Mouse (Mus musculus): ENCODE data around the gene Col28a1. TPM values are rescaled to one million over a fixed set of nuclear protein-coding genes. Genes with fewer than 3 reads are reported as not detected.

Gene Col28a1
- polyA plus RNA-seq, 1 experiment from 2014 or later = 1.4 TPM

DNA sequence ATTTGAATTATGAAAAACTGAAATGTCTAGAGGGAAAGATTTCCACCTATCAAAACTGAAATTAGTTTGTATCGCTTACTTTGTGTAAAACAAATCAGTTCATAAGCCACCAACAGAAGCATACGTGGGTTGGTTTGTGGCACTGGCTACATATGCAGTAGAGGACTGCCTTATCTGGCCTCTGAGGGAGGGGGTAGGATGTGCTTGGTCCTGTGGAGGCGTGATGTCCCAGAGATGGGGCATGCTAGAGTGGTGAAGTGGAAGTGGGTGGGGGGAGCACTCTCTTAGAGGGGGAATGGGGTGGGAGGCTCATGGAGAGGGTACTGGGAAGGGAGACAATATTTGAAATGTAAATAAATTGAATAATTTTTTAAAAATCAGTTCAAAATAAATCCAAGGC is 2.5 kb downstream of the Col28a1 start:
- DNase-seq (ENCODE audit: low spot score) (no peak), ATAC-seq (ENCODE audit: low FRiP score, low TSS enrichment) (no peak)
- Histone ChIP-seq H3K9me3 (ENCODE audit: control insufficient read depth, low read length) (no peaks in the 10 kb centered on the region), H3K4me2 (replicated peaks; ENCODE audit: low read depth) (no peak overlapping the region), H3K9ac (ENCODE audit: low read length) (no peak overlapping the region), H3K4me1 (replicated peaks; ENCODE audit: control insufficient read depth, insufficient read depth) (no peaks in the 10 kb centered on the region), H3K27ac (replicated peaks) (no peak overlapping the region), H3K27me3 (ENCODE audit: control insufficient read depth, insufficient read depth, low read length) (no peaks in the 10 kb centered on the region), H3K36me3 (ENCODE audit: control insufficient read depth, insufficient read depth, low read length) (no peaks in the 10 kb centered on the region), H3K4me3 (ENCODE audit: low read depth, low read length) (no peak overlapping the region)
- 73% methylated on average over 3 of the region's 3 CpGs for WGBS
- no peak for TF ChIP-seq CTCF (IDR thresholded peaks at IDR 0.05; ENCODE audit: low read depth)
- no peak for TF ChIP-seq EP300 (optimal IDR thresholded peaks at IDR 0.05)

- Histone ChIP-seq H3K4me2 (replicated peaks; ENCODE audit: low read depth) (no peak overlapping the region), H3K9ac (ENCODE audit: low read length) (no peak overlapping the region), H3K27ac (replicated peaks) (no peak overlapping the region), H3K36me3 (ENCODE audit: control insufficient read depth, insufficient read depth, low read length) (no peaks in the 10 kb centered on the region), H3K9me3 (ENCODE audit: control insufficient read depth, low read length) (no peaks in the 10 kb centered on the region), H3K4me1 (replicated peaks; ENCODE audit: control insufficient read depth, insufficient read depth) (no peaks in the 10 kb centered on the region), H3K4me3 (ENCODE audit: low read depth, low read length) (no peak overlapping the region), H3K27me3 (ENCODE audit: control insufficient read depth, insufficient read depth, low read length) (no peaks in the 10 kb centered on the region)
- ATAC-seq (ENCODE audit: low FRiP score, low TSS enrichment) (no peak), DNase-seq (ENCODE audit: low spot score) (no peak)
- no peak for TF ChIP-seq EP300 (optimal IDR thresholded peaks at IDR 0.05)
- TF ChIP-seq CTCF (IDR thresholded peaks at IDR 0.05; ENCODE audit: low read depth) = peak; percentile 74
- WGBS = over 99% methylated on average over 3 of the region's 3 CpGs
Observed at GRCm38 (mm10) chr6:8188599-8189233, 3.7 kb downstream of the Col28a1 start.

- H3K4me2 ChIP-seq (replicated peaks; ENCODE audit: low read depth) = peak overlapping the region; percentile 26; the same call in 1 of the 2 replicates
- H3K9ac ChIP-seq (ENCODE audit: low read length) = no peak overlapping the region
- no peaks in the 10 kb centered on the region for H3K27me3 ChIP-seq (ENCODE audit: control insufficient read depth, insufficient read depth, low read length)
- H3K9me3 ChIP-seq (ENCODE audit: control insufficient read depth, low read length) = no peaks in the 10 kb centered on the region
- 8% methylated on average over 10 of the region's 10 CpGs for WGBS
- no peak for DNase-seq (ENCODE audit: low spot score)
- H3K27ac ChIP-seq (replicated peaks) = no peak overlapping the region
- H3K36me3 ChIP-seq (ENCODE audit: control insufficient read depth, insufficient read depth, low read length) = no peaks in the 10 kb centered on the region
- no peak overlapping the region for H3K4me3 ChIP-seq (ENCODE audit: low read depth, low read length)
- no peaks in the 10 kb centered on the region for H3K4me1 ChIP-seq (replicated peaks; ENCODE audit: control insufficient read depth, insufficient read depth)
- ATAC-seq (ENCODE audit: low FRiP score, low TSS enrichment) = no peak
- TF ChIP-seq CTCF (IDR thresholded peaks at IDR 0.05; ENCODE audit: low read depth) (no peak), EP300 (optimal IDR thresholded peaks at IDR 0.05) (no peak)
Observed at GRCm38 (mm10) chr6:8178397-8178941, 13.9 kb downstream of the Col28a1 start.

- Histone ChIP-seq H3K4me1 (replicated peaks; ENCODE audit: control insufficient read depth, insufficient read depth) (no peaks in the 10 kb centered on the region), H3K27me3 (ENCODE audit: control insufficient read depth, insufficient read depth, low read length) (no peaks in the 10 kb centered on the region), H3K4me2 (replicated peaks; ENCODE audit: low read depth) (no peak overlapping the region), H3K9ac (ENCODE audit: low read length) (no peak overlapping the region), H3K4me3 (ENCODE audit: low read depth, low read length) (no peak overlapping the region), H3K27ac (replicated peaks) (no peak overlapping the region), H3K36me3 (ENCODE audit: control insufficient read depth, insufficient read depth, low read length) (no peaks in the 10 kb centered on the region), H3K9me3 (ENCODE audit: control insufficient read depth, low read length) (no peaks in the 10 kb centered on the region)
- ATAC-seq (ENCODE audit: low FRiP score, low TSS enrichment) (no peak), DNase-seq (ENCODE audit: low spot score) (no peak)
- TF ChIP-seq EP300 (optimal IDR thresholded peaks at IDR 0.05) = no peak
- no peak for TF ChIP-seq CTCF (IDR thresholded peaks at IDR 0.05; ENCODE audit: low read depth)
- WGBS = 79% methylated on average over 2 of the region's 2 CpGs
Observed at GRCm38 (mm10) chr6:8176116-8176515, 16.3 kb downstream of the Col28a1 start.

- Histone ChIP-seq H3K4me1 (replicated peaks; ENCODE audit: control insufficient read depth, insufficient read depth) (no peaks in the 10 kb centered on the region), H3K9me3 (ENCODE audit: control insufficient read depth, low read length) (no peaks in the 10 kb centered on the region), H3K27ac (replicated peaks) (no peak overlapping the region), H3K36me3 (ENCODE audit: control insufficient read depth, insufficient read depth, low read length) (no peaks in the 10 kb centered on the region), H3K4me3 (ENCODE audit: low read depth, low read length) (no peak overlapping the region), H3K27me3 (ENCODE audit: control insufficient read depth, insufficient read depth, low read length) (no peaks in the 10 kb centered on the region), H3K4me2 (replicated peaks; ENCODE audit: low read depth) (no peak overlapping the region), H3K9ac (ENCODE audit: low read length) (no peak overlapping the region)
- DNase-seq (ENCODE audit: low spot score) (no peak), ATAC-seq (ENCODE audit: low FRiP score, low TSS enrichment) (no peak)
- TF ChIP-seq CTCF (IDR thresholded peaks at IDR 0.05; ENCODE audit: low read depth) (no peak), EP300 (optimal IDR thresholded peaks at IDR 0.05) (no peak)
- 94% methylated on average over 7 of the region's 7 CpGs for WGBS
Observed at GRCm38 (mm10) chr6:8175346-8175745, 17.1 kb downstream of the Col28a1 start.

- Histone ChIP-seq H3K27ac (replicated peaks) (no peak overlapping the region), H3K4me3 (ENCODE audit: low read depth, low read length) (no peak overlapping the region), H3K4me1 (replicated peaks; ENCODE audit: control insufficient read depth, insufficient read depth) (no peaks in the 10 kb centered on the region), H3K9ac (ENCODE audit: low read length) (no peak overlapping the region), H3K36me3 (ENCODE audit: control insufficient read depth, insufficient read depth, low read length) (no peaks in the 10 kb centered on the region), H3K4me2 (replicated peaks; ENCODE audit: low read depth) (no peak overlapping the region), H3K27me3 (ENCODE audit: control insufficient read depth, insufficient read depth, low read length) (no peaks in the 10 kb centered on the region), H3K9me3 (ENCODE audit: control insufficient read depth, low read length) (no peaks in the 10 kb centered on the region)
- no peak for TF ChIP-seq EP300 (optimal IDR thresholded peaks at IDR 0.05)
- no peak for TF ChIP-seq CTCF (IDR thresholded peaks at IDR 0.05; ENCODE audit: low read depth)
- 51% methylated on average over 2 of the region's 2 CpGs for whole genome bisulfite sequencing
- no peak for DNase-seq (ENCODE audit: low spot score)
- ATAC-seq (ENCODE audit: low FRiP score, low TSS enrichment) = no peak
Observed at GRCm38 (mm10) chr6:8174062-8174461, 18.4 kb downstream of the Col28a1 start.
